Mouse (Mus musculus) MEL (cell line): ENCODE measurements around the gene Lig3.

ENCODE experiments used
- CTCF ChIP-seq, 3 experiments: IDR thresholded peaks in 2 of 3; conservative IDR thresholded peaks in 1 of 3; 2 replicates each; pipeline ENCODE4 v1.5.1; 2011 to 2012; ENCODE audit warnings: low read length in 3 of 3, low read depth in 2 of 3, mild to moderate bottlenecking in 2 of 3, improper control_type of control experiment in 1 of 3, inconsistent platforms in 1 of 3, mixed read lengths in 1 of 3, moderate library complexity in 1 of 3; ENCODE audit not compliant: control insufficient read depth in 1 of 3, insufficient read depth in 1 of 3, poor library complexity in 1 of 3, severe bottlenecking in 1 of 3
- E2F4 ChIP-seq: IDR thresholded peaks from 2 replicates; pipeline ENCODE4 v1.6.1; 2011; ENCODE audit warnings: low read depth, low read length, improper control_type of control experiment, borderline replicate concordance
- ELF1 ChIP-seq: IDR thresholded peaks from 2 replicates; pipeline ENCODE4 v1.6.1; 2014; ENCODE audit warnings: low read depth, mild to moderate bottlenecking, inconsistent platforms, low read length, improper control_type of control experiment, moderate library complexity
- JUND ChIP-seq: IDR thresholded peaks from 2 replicates; pipeline ENCODE4 v1.6.1; 2011; ENCODE audit warnings: low read depth, mild to moderate bottlenecking, improper control_type of control experiment, low read length
- MAFK ChIP-seq: IDR thresholded peaks from 2 replicates; pipeline ENCODE4 v1.6.1; 2011; ENCODE audit warnings: low read depth, mild to moderate bottlenecking, low read length, improper control_type of control experiment, borderline replicate concordance
- MEF2A ChIP-seq: IDR thresholded peaks from 2 replicates; pipeline ENCODE4 v1.6.1; 2014; ENCODE audit warnings: low read depth, mild to moderate bottlenecking, inconsistent platforms, low read length, improper control_type of control experiment; ENCODE audit not compliant: poor library complexity, insufficient replicate concordance, severe bottlenecking; ENCODE audit errors: extremely low read depth
- MYC ChIP-seq: IDR thresholded peaks from 2 replicates; pipeline ENCODE4 v1.6.1; 2011; ENCODE audit warnings: low read depth, mild to moderate bottlenecking, low read length, improper control_type of control experiment, moderate library complexity
- POLR2A ChIP-seq, 2 experiments: IDR thresholded peaks; 2 replicates each; pipeline ENCODE4 v1.6.1; 2011 to 2012; ENCODE audit warnings: low read length in 2 of 2, mild to moderate bottlenecking in 2 of 2, control low read depth in 1 of 2, improper control_type of control experiment in 1 of 2, low read depth in 1 of 2, moderate library complexity in 1 of 2; ENCODE audit not compliant: control insufficient read depth in 1 of 2, insufficient read depth in 1 of 2, poor library complexity in 1 of 2
- RCOR1 ChIP-seq: IDR thresholded peaks from 2 replicates; pipeline ENCODE4 v1.6.1; 2012; ENCODE audit warnings: low read depth, mild to moderate bottlenecking, inconsistent platforms, low read length, improper control_type of control experiment
- ZNF384 ChIP-seq: IDR thresholded peaks from 2 replicates; pipeline ENCODE4 v1.6.1; 2012; ENCODE audit warnings: low read depth, mild to moderate bottlenecking, inconsistent platforms, low read length, improper control_type of control experiment

- TF ChIP-seq ZNF384, result no peak
- no peak for TF ChIP-seq CTCF (IDR thresholded peaks at IDR 0.05 in 2 of 3, conservative IDR thresholded peaks at IDR 0.05 in 1 of 3; ENCODE audit: control insufficient read depth in 1 of 3, insufficient read depth in 1 of 3, low read depth in 2 of 3, low read length in 3 of 3, poor library complexity in 1 of 3, severe bottlenecking in 1 of 3)
- no peak for TF ChIP-seq POLR2A (IDR thresholded peaks at IDR 0.05; ENCODE audit: control insufficient read depth in 1 of 2, insufficient read depth in 1 of 2, low read depth in 1 of 2, low read length in 2 of 2, poor library complexity in 1 of 2)
- TF ChIP-seq E2F4, result no peak
- no peak for TF ChIP-seq ELF1
- TF ChIP-seq MAFK, result no peak
- TF ChIP-seq JUND, result no peak
- no peak for TF ChIP-seq RCOR1
- no peak for TF ChIP-seq MEF2A
- TF ChIP-seq MYC, result no peak
These were observed 45.9 kb downstream of the Lig3 start for GRCm38 (mm10) chr11:82826818-82827217.
